Mouse (Mus musculus): ENCODE measurements around the gene Brd3os. TPM values are rescaled to one million over a fixed set of nuclear protein-coding genes. Genes with fewer than 3 reads are reported as not detected.

The Brd3os gene
- polyA plus RNA-seq, 1 experiment, result 0.81 TPM

GRCm38 (mm10) chr2:27405094-27405884 is 36.8 kb upstream of the Brd3os start:
- 47% methylated on average over 5 of the region's 5 CpGs for WGBS
- TF ChIP-seq POLR2A (IDR thresholded peaks at IDR 0.05; ENCODE audit: low read depth, low read length) (no peak), CTCF (IDR thresholded peaks at IDR 0.05; ENCODE audit: extremely low read depth, insufficient read length, insufficient replicate concordance, low read depth, low read length) (no peak)
- peak overlapping the region; percentile 85; the same call in 1 of the 2 replicates for H3K27ac ChIP-seq (ENCODE audit: insufficient read depth, low read depth, low read length)
- no peaks in the 10 kb centered on the region for H3K36me3 ChIP-seq (ENCODE audit: control insufficient read depth, insufficient read depth, low read length)
- H3K27me3 ChIP-seq (ENCODE audit: control insufficient read depth, insufficient read depth, low read length), result no peaks in the 10 kb centered on the region
- peaks cover 36% of the 10 kb centered on the region for H3K4me1 ChIP-seq (ENCODE audit: control insufficient read depth, insufficient read depth, insufficient read length, low read length)
- no peak overlapping the region for H3K4me3 ChIP-seq (ENCODE audit: low read depth, low read length)

- WGBS, result 84% methylated on average over 5 of the region's 5 CpGs
- TF ChIP-seq CTCF (IDR thresholded peaks at IDR 0.05; ENCODE audit: extremely low read depth, insufficient read length, insufficient replicate concordance, low read depth, low read length) (no peak), POLR2A (IDR thresholded peaks at IDR 0.05; ENCODE audit: low read depth, low read length) (no peak)
- Histone ChIP-seq H3K27me3 (ENCODE audit: control insufficient read depth, insufficient read depth, low read length) (no peaks in the 10 kb centered on the region), H3K27ac (ENCODE audit: insufficient read depth, low read depth, low read length) (no peak overlapping the region), H3K4me1 (ENCODE audit: control insufficient read depth, insufficient read depth, insufficient read length, low read length) (peaks cover 47% of the 10 kb centered on the region), H3K4me3 (ENCODE audit: low read depth, low read length) (no peak overlapping the region), H3K36me3 (ENCODE audit: control insufficient read depth, insufficient read depth, low read length) (no peaks in the 10 kb centered on the region)
These were observed 35.2 kb upstream of the Brd3os start for GRCm38 (mm10) chr2:27406928-27407327.

- TF ChIP-seq CTCF (IDR thresholded peaks at IDR 0.05; ENCODE audit: extremely low read depth, insufficient read length, insufficient replicate concordance, low read depth, low read length) (no peak), POLR2A (IDR thresholded peaks at IDR 0.05; ENCODE audit: low read depth, low read length) (no peak)
- Histone ChIP-seq H3K4me3 (ENCODE audit: low read depth, low read length) (no peak overlapping the region), H3K27ac (ENCODE audit: insufficient read depth, low read depth, low read length) (no peak overlapping the region), H3K4me1 (ENCODE audit: control insufficient read depth, insufficient read depth, insufficient read length, low read length) (peaks cover 46% of the 10 kb centered on the region), H3K36me3 (ENCODE audit: control insufficient read depth, insufficient read depth, low read length) (no peaks in the 10 kb centered on the region), H3K27me3 (ENCODE audit: control insufficient read depth, insufficient read depth, low read length) (no peaks in the 10 kb centered on the region)
- 78% methylated on average over 3 of the region's 3 CpGs for WGBS
These were observed 33.9 kb upstream of the Brd3os start for GRCm38 (mm10) chr2:27408194-27408593.

GRCm38 (mm10) chr2:27410518-27411140 is 31.5 kb upstream of the Brd3os start:
- no peaks in the 10 kb centered on the region for H3K36me3 ChIP-seq (ENCODE audit: control insufficient read depth, insufficient read depth, low read length)
- 78% methylated on average over 6 of the region's 6 CpGs for WGBS
- H3K27me3 ChIP-seq (ENCODE audit: control insufficient read depth, insufficient read depth, low read length), result no peaks in the 10 kb centered on the region
- TF ChIP-seq POLR2A (IDR thresholded peaks at IDR 0.05; ENCODE audit: low read depth, low read length), result no peak
- TF ChIP-seq CTCF (IDR thresholded peaks at IDR 0.05; ENCODE audit: extremely low read depth, insufficient read length, insufficient replicate concordance, low read depth, low read length), result no peak
- H3K27ac ChIP-seq (ENCODE audit: insufficient read depth, low read depth, low read length), result 0 out of 2 replicates have a peak overlapping the region, but pooled peaks have one; percentile 50
- H3K4me1 ChIP-seq (ENCODE audit: control insufficient read depth, insufficient read depth, insufficient read length, low read length), result peaks cover 48% of the 10 kb centered on the region
- no peak overlapping the region for H3K4me3 ChIP-seq (ENCODE audit: low read depth, low read length)

GRCm38 (mm10) chr2:27411688-27412174 is 30.4 kb upstream of the Brd3os start:
- Histone ChIP-seq H3K4me1 (ENCODE audit: control insufficient read depth, insufficient read depth, insufficient read length, low read length) (peaks cover 53% of the 10 kb centered on the region), H3K27ac (ENCODE audit: insufficient read depth, low read depth, low read length) (peak overlapping the region; percentile 50), H3K27me3 (ENCODE audit: control insufficient read depth, insufficient read depth, low read length) (no peaks in the 10 kb centered on the region), H3K36me3 (ENCODE audit: control insufficient read depth, insufficient read depth, low read length) (no peaks in the 10 kb centered on the region), H3K4me3 (ENCODE audit: low read depth, low read length) (no peak overlapping the region)
- 29% methylated on average over 8 of the region's 8 CpGs for WGBS
- TF ChIP-seq POLR2A (IDR thresholded peaks at IDR 0.05; ENCODE audit: low read depth, low read length), result no peak
- TF ChIP-seq CTCF (IDR thresholded peaks at IDR 0.05; ENCODE audit: extremely low read depth, insufficient read length, insufficient replicate concordance, low read depth, low read length), result no peak

GRCm38 (mm10) chr2:27412245-27412800 is 29.8 kb upstream of the Brd3os start:
- Histone ChIP-seq H3K4me1 (ENCODE audit: control insufficient read depth, insufficient read depth, insufficient read length, low read length) (peaks cover 54% of the 10 kb centered on the region), H3K36me3 (ENCODE audit: control insufficient read depth, insufficient read depth, low read length) (no peaks in the 10 kb centered on the region), H3K4me3 (ENCODE audit: low read depth, low read length) (no peak overlapping the region), H3K27ac (ENCODE audit: insufficient read depth, low read depth, low read length) (peak overlapping the region; percentile 44; the same call in 1 of the 2 replicates), H3K27me3 (ENCODE audit: control insufficient read depth, insufficient read depth, low read length) (no peaks in the 10 kb centered on the region)
- 25% methylated on average over 7 of the region's 7 CpGs for WGBS
- TF ChIP-seq POLR2A (IDR thresholded peaks at IDR 0.05; ENCODE audit: low read depth, low read length) (no peak), CTCF (IDR thresholded peaks at IDR 0.05; ENCODE audit: extremely low read depth, insufficient read length, insufficient replicate concordance, low read depth, low read length) (no peak)

GRCm38 (mm10) chr2:27413582-27413935 is 28.6 kb upstream of the Brd3os start:
- Histone ChIP-seq H3K4me3 (ENCODE audit: low read depth, low read length) (no peak overlapping the region), H3K27me3 (ENCODE audit: control insufficient read depth, insufficient read depth, low read length) (no peaks in the 10 kb centered on the region), H3K36me3 (ENCODE audit: control insufficient read depth, insufficient read depth, low read length) (no peaks in the 10 kb centered on the region), H3K4me1 (ENCODE audit: control insufficient read depth, insufficient read depth, insufficient read length, low read length) (peaks cover 62% of the 10 kb centered on the region), H3K27ac (ENCODE audit: insufficient read depth, low read depth, low read length) (no peak overlapping the region)
- TF ChIP-seq CTCF (IDR thresholded peaks at IDR 0.05; ENCODE audit: extremely low read depth, insufficient read length, insufficient replicate concordance, low read depth, low read length), result no peak
- no peak for TF ChIP-seq POLR2A (IDR thresholded peaks at IDR 0.05; ENCODE audit: low read depth, low read length)
- 61% methylated on average over 2 of the region's 2 CpGs for WGBS

Measured in small intestine, adult 2 months (tissue).